Mouse (Mus musculus) R1 (cell line): Measurements from ENCODE around the gene Cyth2.

ENCODE experiments used
- DNase-seq: peaks from one replicate; pipeline ENCODE4 v3.0.0-alpha.2; 2018; ENCODE audit warnings: low read depth, low spot score

The Cyth2 gene

GRCm38 (mm10) chr7:45786136-45786578 is 28.2 kb downstream of the Cyth2 start:
- peak; percentile 94 for DNase-seq

GRCm38 (mm10) chr7:45785388-45786135 is 28.8 kb downstream of the Cyth2 start:
- no peak for DNase-seq

- DNase-seq, result peak; percentile 93
These were observed 29.6 kb downstream of the Cyth2 start, which contains the start of gene Sult2b1 for GRCm38 (mm10) chr7:45784524-45785372. Gene Sult2b1, minus strand, starts transcription at chr7:45784669.

- DNase-seq, result peak; percentile 84
These were observed 30.8 kb downstream of the Cyth2 start, which contains the start of gene Lmtk3 for GRCm38 (mm10) chr7:45783511-45784091. Gene Lmtk3, plus strand, starts transcription at chr7:45783738.

- DNase-seq, result no peak
These were observed 32.1 kb downstream of the Cyth2 start for GRCm38 (mm10) chr7:45782271-45782670.

GRCm38 (mm10) chr7:45779081-45779641 is 35.2 kb downstream of the Cyth2 start:
- DNase-seq, result no peak

- no peak for DNase-seq
These were observed 39.1 kb downstream of the Cyth2 start for GRCm38 (mm10) chr7:45775237-45775636.

- no peak for DNase-seq
These were observed 43.3 kb downstream of the Cyth2 start for GRCm38 (mm10) chr7:45771101-45771500.

GRCm38 (mm10) chr7:45770427-45771082 is 43.8 kb downstream of the Cyth2 start:
- no peak for DNase-seq

- peak; percentile 52 for DNase-seq
These were observed 46.9 kb downstream of the Cyth2 start for GRCm38 (mm10) chr7:45767500-45767899.

- no peak for DNase-seq
These were observed 47.6 kb downstream of the Cyth2 start for GRCm38 (mm10) chr7:45766764-45767163.

- no peak for DNase-seq
These were observed 48.4 kb downstream of the Cyth2 start for GRCm38 (mm10) chr7:45765995-45766394.

- DNase-seq, result no peak
These were observed 54.2 kb downstream of the Cyth2 start for GRCm38 (mm10) chr7:45760151-45760550.

- DNase-seq, result no peak
These were observed 55.0 kb downstream of the Cyth2 start for GRCm38 (mm10) chr7:45759400-45759799.
